Mouse (Mus musculus): ENCODE results near the gene 2010109A12Rik. TPM values are rescaled to one million over a fixed set of nuclear protein-coding genes. Genes with fewer than 3 reads are reported as not detected.

The 2010109A12Rik gene
- polyA plus RNA-seq (2021; fragmentation: Nextera tagmentation): 0.13 and 0.36 TPM in 2 replicates
- long read RNA-seq, experiment 1: 0 reads
- long read RNA-seq, experiment 2: 0 reads

GRCm38 (mm10) chr5:93206109-93207005, at the start of gene 2010109A12Rik, which contains the start of gene Ccni:
2010109A12Rik (plus strand) TSS chr5:93206518.
Ccni (minus strand) TSS chr5:93206495.

Other genes with a start within 250 kb of the 2010109A12Rik start
- 5.5 and 8.7 TPM in 2 replicates for gene Sowahb, start 161.5 kb upstream of the 2010109A12Rik start, polyA plus RNA-seq (2021; fragmentation: Nextera tagmentation)
- gene Sept11, start 113.1 kb upstream of the 2010109A12Rik start, polyA plus RNA-seq (2021; fragmentation: Nextera tagmentation): 56.7 and 64.0 TPM in 2 replicates
- gene Ccni, start within 50 bp of the 2010109A12Rik start, polyA plus RNA-seq (2021; fragmentation: Nextera tagmentation): 41.7 and 189 TPM in 2 replicates
- 7.6 and 19.3 TPM in 2 replicates for gene Ccng2, start 60.7 kb downstream of the 2010109A12Rik start, polyA plus RNA-seq (2021; fragmentation: Nextera tagmentation)

Measured in left cerebral cortex, adult 6 months (tissue).